Mouse (Mus musculus) E14TG2a.4 (cell line): ENCODE measurements around the gene 4930556J24Rik.

Experiments used
- CTCF ChIP-seq: conservative IDR thresholded peaks from 2 replicates; pipeline ENCODE4 v1.5.1; 2014; ENCODE audit warnings: low read length
- NANOG ChIP-seq: IDR thresholded peaks from 2 replicates; pipeline ENCODE4 v1.6.1; 2014; ENCODE audit warnings: borderline replicate concordance, low read length, mixed read lengths
- POU5F1 ChIP-seq: IDR thresholded peaks from 2 replicates; pipeline ENCODE4 v1.6.1; 2014; ENCODE audit warnings: low read length, borderline replicate concordance

DNA sequence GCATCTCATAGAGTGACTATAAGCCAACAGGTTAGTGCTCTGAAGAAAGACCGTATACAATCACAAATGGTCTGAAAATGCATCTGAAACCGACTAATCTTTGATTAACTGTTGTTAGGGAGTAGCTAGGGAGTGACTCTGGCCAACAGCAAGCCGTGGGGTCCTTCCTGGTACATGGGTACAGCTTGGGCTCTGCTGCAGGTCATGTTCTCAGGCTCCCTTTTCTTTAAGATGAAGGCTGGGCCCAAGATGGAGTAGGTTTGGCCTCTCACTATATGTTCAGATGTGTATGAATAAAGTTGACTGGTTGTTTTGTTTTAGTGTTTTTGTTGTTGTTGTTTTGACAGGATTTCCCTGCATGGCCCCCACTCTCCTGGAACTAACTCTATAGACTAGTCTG is 14.8 kb downstream of the 4930556J24Rik start:
- TF ChIP-seq CTCF: no peak
- TF ChIP-seq POU5F1: no peak
- TF ChIP-seq NANOG: no peak
